Mouse (Mus musculus): ENCODE data around the gene Dysf. TPM values are rescaled to one million over a fixed set of nuclear protein-coding genes. Genes with fewer than 3 reads are reported as not detected.
"Not testable (repeated sequence)": the region's sequence is repeated elsewhere in the genome, so short reads cannot be mapped to it uniquely, and the experiment has no call there.

Gene Dysf
- 1 to 10 TPM; 3.1 to 3.9 TPM for total RNA-seq (2021)
- long read RNA-seq, experiment 1, result 0 reads
- long read RNA-seq, experiment 2, partial matches to known transcripts, result 0 of 1 reads
- long read RNA-seq, experiment 2, other reads (novel, unspliced or antisense), result 1 of 1 reads

GRCm38 (mm10) chr6:84008363-84009171 lies at the start of gene Dysf:
TSS of gene Dysf (plus strand) at chr6:84008590.
- peak in 1 of 2 experiments; percentile 24 for DNase-seq (ENCODE audit: low spot score in 2 of 2)

- no peak for DNase-seq (ENCODE audit: low spot score in 2 of 2)
These were observed 20.7 kb upstream of the Dysf start for GRCm38 (mm10) chr6:83987642-83988041.

- DNase-seq (ENCODE audit: low spot score in 2 of 2), result no peak
These were observed 5.7 kb upstream of the Dysf start for GRCm38 (mm10) chr6:84002716-84003115.

GRCm38 (mm10) chr6:84004295-84004694 lies 4.1 kb upstream of the Dysf start:
- no peak for DNase-seq (ENCODE audit: low spot score in 2 of 2)

- no peak for DNase-seq (ENCODE audit: low spot score in 2 of 2)
These were observed 932 bp downstream of the Dysf start for GRCm38 (mm10) chr6:84009172-84009872.

GRCm38 (mm10) chr6:84009915-84010302 lies 1.5 kb downstream of the Dysf start:
- no peak for DNase-seq (ENCODE audit: low spot score in 2 of 2)

- DNase-seq (ENCODE audit: low spot score in 2 of 2), result no peak
These were observed 2.2 kb downstream of the Dysf start for GRCm38 (mm10) chr6:84010303-84011225.

- not testable (repeated sequence) for DNase-seq (ENCODE audit: low spot score in 2 of 2)
These were observed 6.7 kb downstream of the Dysf start for GRCm38 (mm10) chr6:84014961-84015683.

GRCm38 (mm10) chr6:84016851-84017250 lies 8.5 kb downstream of the Dysf start:
- no peak for DNase-seq (ENCODE audit: low spot score in 2 of 2)

- DNase-seq (ENCODE audit: low spot score in 2 of 2), result no peak
These were observed 9.0 kb downstream of the Dysf start for GRCm38 (mm10) chr6:84017392-84017791.

- no peak for DNase-seq (ENCODE audit: low spot score in 2 of 2)
These were observed 10.6 kb downstream of the Dysf start for GRCm38 (mm10) chr6:84018906-84019550.

- no peak for DNase-seq (ENCODE audit: low spot score in 2 of 2)
These were observed 11.6 kb downstream of the Dysf start for GRCm38 (mm10) chr6:84020002-84020401.

GRCm38 (mm10) chr6:84021990-84022389 lies 13.6 kb downstream of the Dysf start:
- DNase-seq (ENCODE audit: low spot score in 2 of 2), result no peak

- no peak for DNase-seq (ENCODE audit: low spot score in 2 of 2)
These were observed 17.2 kb downstream of the Dysf start for GRCm38 (mm10) chr6:84025636-84026035.

GRCm38 (mm10) chr6:84028791-84029190 lies 20.4 kb downstream of the Dysf start:
- no peak for DNase-seq (ENCODE audit: low spot score in 2 of 2)

GRCm38 (mm10) chr6:84029775-84030174 lies 21.4 kb downstream of the Dysf start:
- DNase-seq (ENCODE audit: low spot score in 2 of 2), result no peak

- DNase-seq (ENCODE audit: low spot score in 2 of 2), result not testable (repeated sequence)
These were observed 24.1 kb downstream of the Dysf start for GRCm38 (mm10) chr6:84032516-84032915.

- no peak for DNase-seq (ENCODE audit: low spot score in 2 of 2)
These were observed 35.0 kb downstream of the Dysf start for GRCm38 (mm10) chr6:84043251-84043940.

- no peak for DNase-seq (ENCODE audit: low spot score in 2 of 2)
These were observed 36.3 kb downstream of the Dysf start for GRCm38 (mm10) chr6:84044679-84045078.
